Mouse (Mus musculus) thymus, postnatal 0 days (tissue): ENCODE results near the gene Bag2. TPM values are rescaled to one million over a fixed set of nuclear protein-coding genes. Genes with fewer than 3 reads are reported as not detected.

ENCODE experiments used
- DNase-seq: peaks from one replicate; pipeline ENCODE4 v3.0.0-alpha.2; 2015; ENCODE audit warnings: low spot score
- polyA plus RNA-seq: library from polyadenylated mRNA; unstranded; fragments of >200 nt; fragmentation: Nextera tagmentation; extraction: Ambion mirVana; gene quantifications from 2 replicates; pipeline ENCODE4 v1.2.1, GENCODE M21; 2015

Gene Bag2
- polyA plus RNA-seq, result 15.7 and 17.8 TPM in 2 replicates

DNA sequence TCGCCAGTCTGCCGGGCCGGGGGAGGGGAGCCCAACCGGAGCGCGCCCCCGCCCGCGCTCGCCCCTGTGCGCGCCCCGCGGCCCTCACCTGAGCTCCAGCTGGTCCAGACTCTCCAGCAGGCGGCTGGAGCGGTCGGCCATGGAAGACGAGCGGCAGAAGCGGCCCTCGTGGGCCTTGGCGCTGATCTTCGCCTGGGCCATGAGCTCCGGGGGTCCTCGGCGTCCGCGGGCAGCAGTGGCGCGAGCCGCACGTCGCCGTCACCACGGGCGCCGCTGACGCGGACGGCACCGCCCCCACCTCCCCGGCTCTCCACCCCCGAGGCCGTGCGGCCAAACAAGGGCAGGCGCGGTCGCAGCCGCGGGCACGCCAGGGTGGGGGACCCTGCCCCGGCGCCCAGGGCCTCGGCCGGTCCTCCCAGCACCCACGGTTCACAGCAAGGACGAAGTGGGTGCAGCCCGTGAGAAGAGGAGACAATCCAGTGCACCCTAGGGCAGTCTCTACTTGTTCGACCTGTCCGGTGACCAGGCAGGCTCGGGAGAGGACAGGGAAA lies at the start of gene Bag2:
TSS of gene Bag2 (minus strand) at position 305 of the 551 bp plus-strand sequence.
- DNase-seq, result peak; percentile 26

DNA sequence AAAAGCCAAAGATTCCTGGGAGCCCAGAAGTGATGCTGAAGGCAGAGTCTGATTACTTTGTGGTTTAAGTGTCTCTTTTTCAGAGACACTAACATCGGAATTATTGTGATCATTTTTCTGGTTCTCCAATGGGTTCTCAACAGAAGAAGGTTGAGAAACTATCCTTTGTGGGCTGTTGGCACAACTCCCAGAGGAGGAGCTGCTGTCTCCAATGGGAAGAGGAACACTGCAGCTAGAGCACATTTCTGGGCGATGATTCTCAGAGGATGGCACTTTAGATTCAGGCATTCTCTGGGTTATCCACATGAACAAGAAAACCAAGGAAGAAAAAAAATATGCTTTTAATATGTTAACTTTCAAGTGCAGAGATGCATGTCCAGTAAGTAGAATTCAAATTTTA lies 45.7 kb upstream of the Bag2 start:
- DNase-seq, result no peak

DNA sequence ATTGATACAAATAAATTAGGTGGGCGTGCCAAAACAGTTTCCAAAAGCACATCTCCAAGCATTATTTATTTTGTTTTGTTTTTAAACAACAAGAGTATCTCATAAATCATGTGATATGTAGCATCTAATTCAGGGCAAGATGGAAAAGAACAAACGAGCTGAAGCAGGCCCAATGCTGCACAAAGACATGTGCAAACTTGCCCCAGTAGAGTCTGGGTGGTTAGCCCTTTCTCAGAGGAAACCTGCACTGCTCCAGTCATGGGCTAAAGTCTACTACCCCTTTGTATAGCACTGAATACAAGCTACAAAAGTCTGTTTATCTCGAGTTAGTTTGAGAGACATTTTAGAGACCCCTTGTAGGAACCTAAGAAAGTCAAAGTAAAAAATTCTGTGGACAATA lies 42.0 kb upstream of the Bag2 start:
- no peak for DNase-seq

DNA sequence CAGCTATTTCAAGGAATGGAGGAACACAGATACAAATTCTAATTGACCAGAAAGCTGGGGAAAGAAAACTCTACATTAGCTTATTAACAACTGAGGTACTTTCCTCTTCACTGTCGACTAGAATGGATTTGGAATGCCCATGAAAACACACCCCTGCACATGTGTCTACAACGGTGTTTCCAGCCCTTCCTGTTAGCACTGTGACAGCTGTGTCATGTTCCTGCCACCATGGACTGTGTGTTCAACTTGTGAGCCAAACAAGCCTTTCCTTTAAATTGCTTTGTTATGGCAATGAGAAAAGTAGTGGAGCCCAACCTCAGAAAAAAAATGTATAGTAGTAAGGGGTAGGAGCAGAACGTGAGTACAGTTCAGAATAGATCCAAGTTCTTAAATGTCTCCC lies 30.9 kb upstream of the Bag2 start:
- DNase-seq, result no peak

DNA sequence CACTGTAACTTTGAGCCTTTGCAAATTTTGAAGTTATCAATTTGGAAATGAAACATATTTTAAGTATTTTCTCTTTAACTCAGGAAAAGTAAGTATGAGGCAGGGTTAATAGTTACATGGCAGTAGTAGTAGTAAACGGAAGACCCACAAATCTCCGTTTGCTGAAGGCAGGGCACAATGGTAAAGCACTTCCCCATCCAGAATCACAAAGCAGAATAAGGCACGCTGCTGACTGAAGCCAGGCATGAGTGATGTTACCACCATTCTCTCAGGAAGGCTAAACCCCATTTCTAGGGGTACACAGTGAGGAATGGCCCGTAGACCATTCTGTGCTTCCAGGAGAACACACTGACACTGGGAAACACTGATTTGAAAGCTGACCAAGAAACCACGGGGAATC lies 30.5 kb upstream of the Bag2 start:
- DNase-seq, result no peak

DNA sequence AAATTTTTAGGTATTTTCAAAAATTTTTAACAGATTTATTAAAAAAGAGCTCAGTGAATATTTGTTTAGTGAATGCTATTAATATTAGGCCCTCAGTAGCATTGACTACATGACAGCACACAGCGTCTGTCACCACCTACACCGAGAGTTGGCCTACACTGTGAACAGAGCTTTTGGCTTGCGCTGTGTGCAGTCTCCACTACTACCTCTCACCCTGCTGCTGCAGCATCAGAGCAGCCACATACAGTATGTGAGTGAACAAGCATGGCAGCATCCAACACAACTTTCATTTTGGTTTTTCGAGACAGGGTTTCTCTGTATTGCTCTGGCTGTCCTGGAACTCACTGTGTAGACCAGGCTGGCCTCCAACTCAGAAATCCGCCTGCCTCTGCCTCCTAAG lies 27.0 kb upstream of the Bag2 start:
- DNase-seq, result no peak

DNA sequence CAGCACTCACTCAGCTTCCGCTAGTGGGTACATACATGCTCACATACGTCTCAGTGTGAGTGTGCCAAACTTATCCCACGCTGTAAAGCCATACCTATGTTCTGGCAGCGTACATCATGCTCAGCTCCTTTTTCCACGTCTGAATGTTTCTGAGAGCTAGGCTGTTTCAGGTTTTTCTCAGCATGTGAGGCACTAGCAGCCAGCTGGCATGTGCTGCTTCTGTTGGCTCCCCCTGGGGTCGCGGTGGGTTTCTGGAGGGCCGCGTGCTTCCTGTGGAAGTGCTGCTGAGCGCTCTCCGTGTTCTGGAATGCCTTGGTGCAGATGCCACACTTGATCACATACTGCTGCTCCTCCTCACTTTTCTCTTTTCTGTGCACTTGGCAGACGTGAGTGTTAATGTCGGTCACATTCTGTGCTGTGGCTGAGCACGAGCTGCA lies 18.6 kb upstream of the Bag2 start:
- DNase-seq, result no peak

DNA sequence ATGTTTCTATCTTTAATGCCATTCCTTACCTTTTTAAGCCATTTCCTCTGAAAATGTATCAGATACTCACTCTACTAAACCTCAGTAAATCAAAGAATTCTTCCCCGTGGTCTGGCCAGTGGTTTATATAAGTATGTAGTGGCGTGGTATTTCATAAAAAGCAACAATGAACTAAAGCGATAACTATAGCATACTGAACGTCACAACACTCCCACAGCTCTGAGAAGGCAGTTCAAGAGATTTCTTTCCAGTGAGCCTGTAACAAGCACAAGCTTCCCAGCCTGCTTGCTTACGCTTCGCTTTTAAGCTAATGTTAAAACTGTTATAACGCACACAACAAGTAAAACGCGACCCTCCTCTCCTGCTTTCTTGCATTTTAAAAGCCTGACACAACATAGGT lies 14.5 kb upstream of the Bag2 start:
- no peak for DNase-seq

DNA sequence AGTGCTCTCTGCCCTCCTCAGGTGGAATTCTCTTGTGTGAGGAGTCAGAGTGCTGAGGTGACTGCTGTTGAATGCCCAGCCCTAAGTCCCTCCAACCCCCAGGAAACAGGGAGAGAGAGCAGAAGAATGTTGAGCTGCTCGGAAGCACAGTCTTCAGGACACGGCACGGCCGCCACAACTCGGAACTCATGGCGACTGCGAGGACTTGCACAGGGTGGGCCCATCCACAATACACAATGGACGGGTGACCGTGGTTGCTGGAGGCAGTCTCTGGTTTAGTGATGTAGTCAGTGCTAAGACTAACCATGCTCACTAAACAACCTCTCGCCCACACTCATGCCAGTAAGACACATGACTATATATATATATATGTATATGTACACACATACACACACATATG lies 14.0 kb upstream of the Bag2 start:
- no peak for DNase-seq

DNA sequence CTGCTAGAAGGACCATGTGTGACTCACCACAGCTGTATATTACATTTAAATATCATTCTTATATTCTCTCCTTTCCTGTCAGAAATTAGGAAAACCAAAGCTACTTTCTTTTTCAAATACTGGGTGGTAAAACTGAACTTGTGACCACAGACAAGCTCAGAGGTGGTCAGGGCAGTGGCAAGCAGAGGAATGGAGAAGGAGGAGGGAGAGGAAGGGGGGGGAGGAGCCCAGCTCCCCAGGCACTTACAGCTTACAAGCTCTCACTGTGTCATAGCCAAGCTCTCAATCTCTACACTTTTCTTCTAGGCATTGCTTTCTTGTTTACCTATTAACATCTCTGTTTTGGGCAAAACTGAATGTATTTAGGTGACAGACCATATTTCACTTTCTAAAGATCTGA lies 11.2 kb upstream of the Bag2 start:
- no peak for DNase-seq

DNA sequence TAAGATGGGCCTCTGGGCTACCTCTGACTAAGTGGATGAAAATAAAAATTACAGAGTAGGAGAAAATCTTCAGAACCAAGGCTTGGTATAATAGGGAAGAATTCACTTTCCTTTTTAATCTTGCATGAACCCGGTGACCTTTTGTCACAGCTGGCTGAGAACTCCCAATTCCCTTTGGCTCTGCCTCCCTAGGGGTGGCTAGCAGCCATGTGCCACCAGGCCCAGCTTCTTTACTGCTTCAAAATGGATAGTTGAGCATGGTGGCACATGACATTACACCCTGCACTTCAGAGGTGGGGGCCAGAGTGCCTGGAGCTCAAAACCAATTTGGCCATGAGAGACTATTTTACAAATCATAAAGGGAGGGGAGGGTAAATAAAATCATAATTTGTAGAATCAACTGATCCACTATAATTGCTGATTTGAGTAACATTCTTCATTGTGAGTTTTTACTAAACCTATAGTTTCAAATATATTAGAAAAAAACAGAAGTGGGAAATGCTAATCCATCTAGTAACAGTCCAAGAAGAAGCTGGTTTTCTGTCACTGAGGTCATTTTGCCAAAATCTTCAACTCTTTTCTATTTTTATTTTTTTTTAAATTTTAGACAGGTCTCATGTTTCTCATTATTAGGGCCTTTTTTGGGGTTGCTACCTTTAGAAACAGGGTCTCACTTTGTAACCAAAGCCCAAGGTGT lies 10.6 kb upstream of the Bag2 start:
- no peak for DNase-seq

DNA sequence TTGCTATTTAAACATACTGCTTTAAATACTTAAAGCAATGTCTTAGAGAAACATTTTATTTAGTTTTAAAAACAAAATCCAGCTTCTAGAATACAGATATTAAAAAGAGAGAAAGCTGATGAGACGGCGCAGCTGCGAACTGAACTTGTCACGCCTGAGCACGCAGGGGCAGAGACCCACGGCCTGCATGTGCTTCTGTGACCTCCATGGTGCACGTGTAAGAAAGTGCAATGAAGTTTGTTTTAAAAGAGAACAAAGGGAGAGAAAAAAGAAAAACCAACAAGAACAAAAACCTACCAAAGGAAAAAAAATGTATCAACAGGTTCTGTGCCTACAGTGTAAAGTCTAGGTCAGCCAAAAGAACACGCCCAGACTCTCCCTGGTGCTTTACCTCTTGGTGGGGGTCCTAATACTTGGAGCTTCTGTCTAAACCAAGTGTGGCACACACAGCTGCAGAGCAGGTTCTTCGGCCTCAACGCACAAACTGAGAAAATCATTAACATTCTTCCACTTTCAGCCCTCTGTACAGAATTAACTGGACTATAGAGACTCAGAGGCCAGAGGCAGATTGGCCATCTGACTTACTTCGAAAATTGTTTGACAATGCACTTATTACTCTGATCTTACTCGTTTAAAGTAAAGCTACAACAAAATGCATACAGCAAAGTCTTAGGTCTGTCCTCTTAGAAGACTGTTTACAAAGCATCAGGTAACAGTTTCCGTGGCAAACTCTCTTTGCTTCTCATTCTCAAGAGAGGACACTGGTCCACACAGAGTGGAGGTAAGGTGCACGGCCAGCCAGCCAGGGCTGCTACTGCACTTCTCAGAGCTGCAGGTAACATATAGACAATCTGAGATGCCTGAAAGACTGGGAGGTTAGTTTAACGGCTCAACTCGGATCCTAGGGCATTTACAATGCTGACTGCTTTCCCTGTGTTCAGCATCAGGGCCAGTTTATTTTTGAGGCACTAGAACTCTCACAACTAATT lies 9.2 kb upstream of the Bag2 start:
- DNase-seq, result no peak

DNA sequence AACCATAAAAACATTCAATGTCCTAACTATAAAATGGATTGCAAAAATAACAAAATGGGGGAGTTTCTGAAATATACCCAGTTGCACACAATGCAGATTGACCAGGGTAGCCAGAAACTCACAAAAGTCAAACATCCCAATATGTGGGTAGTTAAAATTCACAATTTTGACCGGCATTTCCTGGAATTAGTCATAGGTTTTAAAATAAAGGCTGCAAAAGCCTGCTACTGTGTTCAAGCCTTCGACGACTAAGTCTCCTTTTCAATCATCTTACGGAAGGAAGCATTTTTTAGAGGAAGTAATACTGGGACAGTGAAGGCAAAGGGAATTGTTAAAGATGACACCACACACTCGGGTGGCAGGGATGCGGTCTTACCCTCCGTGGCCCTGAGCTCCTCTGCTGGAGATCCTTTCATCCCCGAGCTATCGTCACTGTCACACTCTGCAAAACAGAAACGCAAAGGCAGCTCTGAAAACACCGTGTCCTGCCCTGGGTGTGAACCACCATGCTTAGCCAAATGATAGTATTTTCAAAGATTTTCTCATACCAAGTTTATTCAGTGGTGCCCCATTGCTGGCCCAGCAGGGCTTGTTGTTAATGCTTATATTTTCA lies 8.0 kb upstream of the Bag2 start:
- DNase-seq, result no peak

DNA sequence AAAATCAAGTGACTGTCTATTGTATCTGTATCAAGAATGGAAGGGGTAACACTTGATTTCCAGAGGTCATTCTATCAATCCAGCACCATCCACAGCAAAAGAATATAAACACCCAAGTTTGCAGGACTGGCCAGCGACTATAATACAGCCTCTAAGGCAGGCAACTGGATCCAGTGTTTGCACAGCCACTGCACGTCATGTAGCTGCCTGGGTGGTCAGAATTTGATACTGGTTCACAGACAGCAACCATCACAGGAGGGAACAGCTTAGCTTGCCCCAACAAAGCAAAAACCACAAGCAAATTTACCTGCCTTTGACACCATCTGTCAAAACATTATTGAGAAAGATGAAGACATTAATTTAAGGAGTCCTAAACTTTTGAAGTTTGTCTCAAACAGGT lies 6.2 kb upstream of the Bag2 start:
- no peak for DNase-seq

DNA sequence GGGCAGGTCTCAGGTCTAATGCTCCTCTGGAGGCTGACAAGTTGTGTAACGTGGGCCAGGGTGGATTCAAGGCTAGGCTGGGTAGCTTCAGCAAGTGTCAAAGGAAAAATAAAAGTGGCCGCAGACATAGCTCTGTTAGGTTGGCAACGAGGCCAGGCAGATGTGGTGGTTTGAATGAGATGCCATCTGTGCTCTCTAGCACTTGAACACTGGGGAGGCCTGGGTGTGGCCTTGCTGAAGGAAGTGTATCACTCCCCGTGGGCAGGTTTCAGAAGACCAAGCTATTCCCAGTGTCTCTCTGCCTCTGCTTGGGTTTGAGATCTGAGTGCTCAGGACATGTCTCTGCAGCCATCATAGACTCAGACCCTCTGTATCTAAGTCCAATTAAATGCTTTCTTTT lies 893 bp upstream of the Bag2 start:
- DNase-seq, result peak; percentile 19

DNA sequence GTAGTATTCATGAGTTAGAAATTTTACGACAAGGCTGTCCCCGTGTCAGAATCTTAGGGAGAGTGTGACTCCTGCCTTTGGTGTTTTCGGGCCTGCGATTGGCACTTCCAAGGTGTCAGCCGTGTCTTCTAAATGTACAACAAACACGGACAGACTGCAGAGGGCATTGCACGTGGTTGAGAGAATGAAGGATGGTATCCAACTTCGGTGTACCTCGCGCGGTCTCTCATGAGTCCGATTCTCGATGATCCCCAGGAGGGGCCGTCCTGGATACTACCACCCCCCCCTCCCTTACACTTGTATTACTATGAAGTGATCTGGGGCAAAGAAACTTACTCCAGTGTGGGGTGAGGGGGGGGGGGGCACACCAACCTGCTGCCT lies 572 bp downstream of the Bag2 start:
- DNase-seq, result peak; percentile 32

DNA sequence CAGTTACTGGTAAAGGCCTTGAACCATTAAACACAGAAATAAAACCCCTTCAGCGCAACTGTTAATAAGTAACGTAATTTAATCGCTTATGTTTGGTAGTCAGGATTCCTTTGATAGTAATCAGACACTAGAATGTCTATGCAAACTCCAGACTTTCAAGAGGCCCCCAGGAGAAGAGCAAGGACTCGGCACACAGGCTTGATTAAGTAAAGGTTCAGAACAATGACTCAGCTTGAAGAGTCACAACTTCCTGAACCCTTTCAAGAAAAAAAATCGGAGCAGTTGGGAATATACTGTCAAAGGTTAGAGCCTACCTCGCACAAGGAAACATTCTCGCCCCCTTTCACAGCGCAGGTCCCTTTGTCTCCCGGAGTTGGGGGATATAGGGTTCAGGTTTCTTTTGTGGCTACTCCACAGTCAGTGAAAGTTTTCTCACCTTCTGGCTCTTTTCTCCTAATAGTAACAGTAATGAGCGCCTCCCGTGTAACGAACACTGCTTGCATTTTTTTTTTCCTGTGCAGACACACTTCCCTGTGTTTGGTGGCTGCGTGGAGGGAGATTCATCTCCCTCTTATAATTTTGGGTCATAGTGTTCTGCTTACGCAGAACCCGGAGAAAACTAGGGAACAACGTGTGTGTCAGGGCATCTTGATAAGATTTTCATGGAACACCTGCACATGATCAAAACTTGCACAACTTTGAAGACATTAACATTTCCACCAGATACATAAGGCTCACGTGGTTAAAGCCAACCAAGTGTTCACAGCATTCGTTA lies 1.1 kb downstream of the Bag2 start:
- no peak for DNase-seq

DNA sequence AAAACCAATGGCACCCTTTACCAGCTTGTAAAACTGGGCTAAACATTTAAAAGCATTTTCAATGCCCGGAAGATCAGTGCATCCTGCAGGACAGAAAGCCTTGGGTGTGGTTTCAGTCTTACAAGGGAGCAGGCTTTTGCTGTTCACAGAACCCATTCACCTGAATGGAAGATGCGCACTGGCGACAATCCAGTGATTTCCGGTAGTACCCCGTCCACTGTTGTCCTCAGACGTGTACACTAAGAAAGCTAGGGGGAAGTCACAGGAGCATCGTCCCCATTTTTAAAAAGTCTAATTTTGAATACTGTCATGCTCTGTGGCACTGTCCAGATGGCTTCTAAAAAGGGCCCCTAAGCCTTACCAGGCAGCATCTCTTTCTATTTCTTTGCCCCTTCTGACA lies 1.8 kb downstream of the Bag2 start:
- no peak for DNase-seq

DNA sequence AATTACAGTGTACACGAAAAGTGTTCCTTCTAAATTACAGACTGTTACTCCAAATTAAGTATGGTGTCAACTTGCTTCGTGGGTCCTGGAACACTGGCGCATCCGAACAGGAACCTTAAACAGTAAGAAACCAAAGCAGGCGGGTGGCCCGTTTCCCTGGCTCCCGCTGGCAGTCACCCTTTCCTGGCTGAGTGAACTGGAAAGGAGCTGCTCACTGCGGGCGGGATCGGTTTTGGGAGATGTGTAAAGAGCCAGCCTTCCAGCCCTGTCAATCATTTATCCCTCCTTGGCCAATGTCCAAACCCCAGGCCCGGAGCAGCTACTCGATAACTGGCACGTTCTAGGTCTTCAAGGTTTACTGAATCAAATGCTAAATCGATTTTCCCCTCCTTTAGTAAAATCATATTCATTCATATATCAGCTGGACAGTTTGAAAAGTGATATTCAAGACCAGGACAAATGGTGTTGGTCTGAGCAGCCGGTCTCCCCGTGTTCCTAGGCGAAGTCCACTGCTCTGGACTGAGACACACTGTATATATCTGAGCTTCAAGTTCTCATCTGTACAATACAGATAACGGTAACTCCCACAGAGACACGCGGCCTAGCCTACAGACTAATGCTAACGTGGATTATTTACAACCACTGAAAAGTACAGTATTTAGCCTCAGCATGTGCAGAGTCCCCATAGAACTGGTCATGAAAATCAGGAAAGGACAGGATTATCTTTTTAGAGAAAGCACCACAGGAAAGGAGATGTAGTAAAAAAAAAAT lies 2.4 kb downstream of the Bag2 start:
- no peak for DNase-seq

DNA sequence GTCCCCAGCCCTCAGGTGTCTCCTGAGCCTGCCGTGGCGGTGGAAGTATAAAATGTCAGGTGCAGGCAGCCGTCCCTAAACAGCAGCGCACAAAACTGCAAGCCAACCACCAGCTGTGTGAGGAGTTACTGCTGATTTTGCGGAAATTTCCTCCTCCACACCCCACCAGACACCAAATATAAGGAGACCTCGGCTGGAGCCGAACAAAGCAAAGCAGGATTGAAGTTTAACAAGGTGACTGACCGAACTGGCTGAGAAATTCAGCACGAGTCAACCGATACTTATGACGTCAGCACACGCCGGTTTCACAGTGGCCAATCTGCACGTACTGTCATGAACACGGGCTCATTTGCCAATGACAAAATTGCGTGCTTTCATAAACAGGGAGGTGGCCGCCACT lies 3.5 kb downstream of the Bag2 start:
- DNase-seq, result no peak
